Mouse (Mus musculus) embryonic fibroblast, embryonic 13.5 days (primary cell): ENCODE measurements around the gene Gmds.

Source experiments
- CTCF ChIP-seq: IDR thresholded peaks from 2 replicates; pipeline ENCODE4 v1.5.1; 2011; ENCODE audit warnings: mild to moderate bottlenecking, control low read depth, low read length, moderate library complexity, borderline replicate concordance; ENCODE audit not compliant: insufficient read depth
- POLR2A ChIP-seq: IDR thresholded peaks from 2 replicates; pipeline ENCODE4 v1.6.1; 2011; ENCODE audit warnings: low read depth, mild to moderate bottlenecking, control low read depth, low read length, moderate library complexity

DNA sequence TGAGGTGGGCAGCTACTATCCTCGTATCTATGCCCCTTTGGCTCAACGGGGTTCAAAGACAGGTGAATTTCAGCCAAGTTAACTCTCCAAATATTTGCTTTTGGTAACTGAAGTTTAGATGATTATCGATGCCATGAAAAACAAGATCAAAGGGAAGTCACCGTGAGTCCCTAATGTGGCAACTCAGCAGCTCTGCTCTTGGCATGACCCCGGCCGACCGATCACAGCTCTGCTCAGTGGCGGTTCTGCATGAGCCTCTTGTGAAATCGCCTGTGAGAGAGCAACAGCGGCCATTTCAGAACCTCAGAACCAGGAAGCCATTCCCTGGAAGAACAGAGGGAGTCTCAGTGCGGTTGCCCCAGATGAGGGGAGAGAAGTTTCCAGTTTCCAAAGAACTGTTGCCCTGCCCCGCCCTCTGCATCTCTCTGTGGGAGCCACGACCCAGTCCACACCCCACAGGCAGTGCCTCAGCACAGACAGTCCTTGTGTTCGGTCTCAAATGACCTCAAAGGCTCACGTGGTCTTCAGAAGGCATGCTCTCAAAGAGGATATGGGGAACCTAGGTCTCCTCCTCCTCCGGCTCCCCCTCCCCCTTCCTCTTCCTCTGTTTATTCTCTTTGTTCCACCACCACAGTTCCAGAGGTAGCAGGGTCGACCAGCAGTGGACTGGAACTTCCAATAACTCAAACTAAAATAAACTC, 559.1 kb downstream of the Gmds start:
- no peak for TF ChIP-seq POLR2A
- TF ChIP-seq CTCF, result no peak
